Mouse (Mus musculus) retina, embryonic 14.5 days (tissue): ENCODE data around the gene Nudt3.

Source experiments
- DNase-seq: peaks from one replicate; pipeline ENCODE4 v3.0.0-alpha.2; 2015; ENCODE audit warnings: low spot score

The Nudt3 gene

GRCm38 (mm10) chr17:27565163-27565941 lies 57.9 kb downstream of the Nudt3 start, which contains the start of gene AI413582:
TSS of gene AI413582 (minus strand) at chr17:27565756.
- peak; percentile 95 for DNase-seq

DNA sequence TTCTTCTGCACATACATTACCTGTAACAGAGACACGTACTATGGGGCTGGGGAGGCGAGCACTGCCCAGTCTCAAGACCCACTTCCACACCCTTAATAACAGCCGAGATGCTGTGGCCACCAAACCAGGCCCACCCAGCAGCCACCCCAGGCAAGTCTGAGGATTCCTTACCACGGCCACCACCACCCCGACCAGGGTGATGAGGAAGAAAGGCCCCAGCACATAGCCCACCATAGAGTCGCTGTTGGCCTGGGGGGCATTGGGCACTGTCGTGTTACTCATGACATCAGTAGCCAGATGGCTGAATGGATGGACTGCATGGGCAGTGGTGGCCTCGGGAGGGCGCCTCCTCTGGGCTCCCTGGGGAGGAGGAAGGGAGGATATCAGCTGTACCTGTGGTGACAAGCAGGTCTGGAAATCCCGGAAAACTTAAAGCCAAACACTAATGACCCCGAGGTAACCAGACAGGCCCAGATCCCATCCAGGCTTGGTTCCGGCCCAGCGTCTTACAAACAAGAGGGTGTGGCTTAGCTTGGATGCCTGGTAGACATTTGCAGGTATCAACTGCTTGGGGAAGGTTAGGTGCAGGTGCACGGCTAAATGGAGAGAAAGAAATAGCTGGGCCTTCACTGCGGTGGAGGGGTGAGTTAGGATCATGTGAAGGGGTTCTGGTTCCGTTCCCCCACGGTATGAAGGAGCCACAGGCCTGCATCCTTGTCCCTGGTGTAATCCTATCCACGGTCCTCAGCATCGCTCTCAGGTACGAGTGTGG lies 58.7 kb downstream of the Nudt3 start:
- DNase-seq: peak; percentile 57

GRCm38 (mm10) chr17:27563771-27564244 lies 59.5 kb downstream of the Nudt3 start:
- no peak for DNase-seq

DNA sequence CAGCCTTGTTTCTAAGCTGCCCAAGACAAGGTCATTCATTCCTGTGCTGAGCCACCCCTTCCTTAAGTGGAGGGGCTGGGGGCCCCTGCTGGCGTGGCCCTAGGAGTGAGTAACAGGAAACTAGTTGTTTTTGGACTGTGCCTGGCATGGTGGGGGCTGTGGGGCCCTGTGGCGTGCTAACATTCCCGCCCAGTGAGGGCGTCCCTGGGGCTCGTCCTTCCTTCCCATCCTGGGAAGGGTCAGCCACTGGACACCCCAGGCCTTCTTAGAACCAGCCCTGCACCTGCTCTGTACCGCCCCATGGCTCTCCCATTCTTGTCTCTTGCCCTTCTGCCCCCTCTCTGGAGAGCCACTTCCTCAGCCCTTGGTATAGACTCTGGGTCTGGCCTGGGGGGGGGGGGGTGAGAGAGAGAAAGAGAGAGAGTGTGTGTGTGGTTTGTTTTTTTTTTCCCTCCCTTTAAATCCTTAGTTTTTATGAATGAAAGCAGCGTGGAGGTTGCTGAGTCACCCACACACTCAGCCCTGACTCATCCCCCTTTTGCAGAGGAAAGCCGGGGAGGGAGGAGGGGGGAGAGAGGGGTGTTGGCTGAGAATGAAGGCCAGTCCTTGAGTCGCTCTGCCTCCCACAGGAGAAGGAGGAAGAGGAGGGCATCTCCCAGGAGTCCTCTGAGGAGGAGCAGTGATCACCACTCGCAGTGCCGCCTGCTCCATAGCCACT lies 61.3 kb downstream of the Nudt3 start:
- no peak for DNase-seq

DNA sequence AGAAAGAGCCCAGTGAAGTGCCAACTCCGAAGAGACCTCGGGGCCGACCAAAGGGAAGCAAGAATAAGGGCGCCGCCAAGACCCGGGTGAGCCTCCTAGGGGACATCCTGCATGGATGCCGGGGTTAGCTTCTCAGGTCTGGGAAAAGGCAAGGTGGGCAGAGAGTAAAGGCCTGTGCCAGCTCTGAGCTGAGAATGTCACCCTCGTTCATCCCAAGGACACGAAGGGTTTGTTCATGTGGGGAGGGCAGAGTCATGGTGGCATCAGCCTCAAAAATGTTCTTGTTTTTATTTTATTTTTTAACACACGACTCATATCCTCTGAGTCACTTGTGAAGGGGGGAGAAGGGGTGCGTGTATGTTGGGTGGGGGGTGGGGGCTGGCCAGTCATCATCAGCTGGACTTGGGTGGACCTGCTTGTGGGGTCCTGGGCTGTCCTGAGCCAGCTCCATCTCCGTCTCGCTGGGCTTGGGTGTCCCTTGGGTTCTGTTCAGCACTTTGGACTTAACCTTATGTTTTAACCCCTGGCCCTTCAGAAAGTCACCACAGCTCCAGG lies 62.3 kb downstream of the Nudt3 start:
- DNase-seq: no peak

DNA sequence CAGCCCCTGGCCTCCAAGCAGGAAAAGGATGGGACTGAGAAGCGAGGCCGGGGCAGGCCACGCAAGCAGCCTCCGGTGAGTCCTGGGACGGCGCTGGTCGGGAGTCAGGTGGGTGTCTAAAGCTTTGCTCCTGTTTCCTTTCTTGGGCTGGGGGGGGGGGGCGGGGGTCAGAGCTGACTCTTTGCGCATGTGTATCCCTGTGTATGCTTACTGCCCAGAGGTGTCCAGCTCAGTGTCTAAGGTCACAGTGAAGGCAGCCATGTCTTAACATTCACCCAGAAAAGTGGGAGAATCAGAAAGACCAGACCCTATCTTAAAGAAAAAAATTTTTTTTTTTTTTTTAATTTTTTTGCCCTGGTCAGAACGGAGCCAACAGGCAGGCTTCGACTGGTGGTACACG lies 63.7 kb downstream of the Nudt3 start:
- no peak for DNase-seq

- no peak for DNase-seq
These were observed 64.5 kb downstream of the Nudt3 start for GRCm38 (mm10) chr17:27558845-27559244.

DNA sequence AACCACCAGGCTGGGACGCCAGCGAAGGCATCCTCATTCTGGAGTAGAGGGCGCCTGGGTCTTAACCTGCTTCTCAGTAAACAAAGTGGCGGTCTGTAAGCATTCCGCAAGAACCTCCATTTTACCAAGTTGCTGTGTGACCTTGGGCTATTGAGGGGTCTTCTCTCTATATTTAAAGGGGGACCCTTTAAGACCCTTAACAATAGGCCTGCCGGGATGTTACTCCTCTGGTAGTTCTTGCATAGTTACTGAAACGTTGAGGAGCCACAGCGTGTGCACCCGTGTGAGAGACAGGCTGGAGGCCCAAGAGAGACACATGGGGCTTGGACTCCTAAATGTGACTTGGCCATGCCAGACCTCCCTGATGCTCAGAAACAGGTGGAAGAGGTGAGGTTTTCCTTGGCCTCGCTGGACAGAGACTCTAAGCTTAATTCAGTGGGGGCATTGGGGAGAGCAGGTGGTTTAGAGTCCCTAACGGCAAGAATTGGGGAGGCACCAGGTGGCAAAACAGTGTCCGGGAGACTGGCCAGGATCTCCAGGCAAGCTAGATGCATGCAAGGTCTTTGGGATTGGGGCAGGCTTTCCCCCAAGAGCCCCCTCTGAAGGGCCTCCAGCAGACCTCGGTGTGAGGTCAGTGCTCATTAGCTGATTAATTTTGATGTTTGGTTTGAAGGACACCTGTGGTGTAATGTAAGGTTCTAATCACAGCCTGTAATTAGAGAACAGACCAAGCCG lies 65.2 kb downstream of the Nudt3 start:
- peak; percentile 75 for DNase-seq

DNA sequence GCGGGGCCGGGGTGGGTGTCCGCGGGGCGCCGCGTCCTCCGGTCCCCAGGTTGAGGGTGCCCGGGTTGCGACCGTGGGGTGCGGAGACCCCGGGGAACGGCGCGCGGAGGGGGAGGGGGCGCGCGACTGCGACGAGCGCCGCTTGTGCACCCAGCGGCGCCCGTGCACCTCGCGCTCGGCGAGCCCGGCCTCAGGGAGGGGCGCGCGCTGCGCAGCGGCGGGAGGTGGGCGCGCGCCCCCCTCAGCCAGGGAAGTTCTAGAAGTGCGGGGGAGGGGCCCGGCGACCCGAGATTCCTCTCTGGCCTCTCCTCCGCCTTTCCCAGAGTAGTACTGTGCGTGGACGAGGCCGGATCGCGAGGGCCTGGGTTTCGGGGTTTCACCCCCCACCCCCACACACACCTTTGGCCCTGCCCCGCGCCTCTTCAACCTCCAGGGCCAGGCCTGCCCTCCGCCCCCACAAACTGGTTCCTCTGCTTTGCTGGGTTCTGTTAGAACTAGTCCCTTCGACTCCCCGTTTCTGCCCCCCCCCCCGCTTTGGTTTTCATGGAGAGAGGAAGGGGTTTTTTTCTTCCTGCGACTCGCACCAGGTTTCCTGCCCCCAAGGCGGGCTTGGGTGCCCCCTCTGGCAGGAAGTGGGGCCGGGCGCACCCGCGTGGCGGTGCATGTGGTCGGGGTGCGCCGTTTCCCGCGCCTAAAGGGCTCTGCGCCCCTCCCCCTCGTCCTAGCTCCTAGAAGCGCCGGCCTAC lies 65.9 kb downstream of the Nudt3 start:
- DNase-seq: peak; percentile 80

- peak; percentile 95 for DNase-seq
These were observed 66.8 kb downstream of the Nudt3 start, which contains the start of gene Hmga1 for GRCm38 (mm10) chr17:27556315-27557011. TSS of gene Hmga1 (plus strand) at chr17:27556497.

- peak; percentile 84 for DNase-seq
These were observed 67.7 kb downstream of the Nudt3 start for GRCm38 (mm10) chr17:27555512-27556172.

- peak; percentile 80 for DNase-seq
These were observed 68.2 kb downstream of the Nudt3 start for GRCm38 (mm10) chr17:27555075-27555511.

- DNase-seq: no peak
These were observed 69.0 kb downstream of the Nudt3 start for GRCm38 (mm10) chr17:27554062-27554960.

GRCm38 (mm10) chr17:27552215-27553201 lies 70.8 kb downstream of the Nudt3 start:
- no peak for DNase-seq

GRCm38 (mm10) chr17:27551393-27551940 lies 71.8 kb downstream of the Nudt3 start:
- no peak for DNase-seq

DNA sequence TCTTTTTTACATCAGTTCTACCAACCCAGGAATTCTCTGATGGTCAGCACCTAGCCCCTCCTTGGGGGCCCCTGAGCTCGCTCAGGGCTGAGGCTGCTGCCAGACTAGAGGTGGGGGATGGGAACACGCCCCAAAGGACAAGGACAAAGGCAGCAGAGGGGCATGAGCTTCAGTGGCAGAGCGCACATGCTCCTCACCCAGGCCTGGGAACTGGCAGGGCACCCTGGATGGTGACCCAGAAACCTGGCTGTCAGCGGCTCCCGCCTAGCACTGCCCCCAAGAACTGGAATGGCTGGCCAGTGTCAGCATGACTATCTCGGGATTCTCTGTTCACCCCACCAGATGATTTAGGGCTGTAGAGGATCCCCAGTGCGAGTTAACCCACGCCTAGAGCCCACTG lies 74.1 kb downstream of the Nudt3 start:
- peak; percentile 75 for DNase-seq
